Mouse (Mus musculus) lung, adult 2 months (tissue): ENCODE measurements at regions not wholly inside any gene's neighbourhood (a gene's known extent, or its start where the extent isn't known, plus 50 kb on each side); places are given as distances from the start of the nearest gene placed in this dataset.

Experiments
- DNase-seq: peaks from one replicate; pipeline ENCODE4 v3.0.0; 2022
- H3K4me1 ChIP-seq: fragments of 200-500 bp; 2 replicates; pipeline ENCODE4 v1.6.1; 2011; ENCODE audit warnings: low read length; ENCODE audit not compliant: control insufficient read depth, insufficient read depth
- H3K4me3 ChIP-seq: fragments of 200-500 bp; replicated peaks from 2 replicates; pipeline ENCODE3; 2011; ENCODE audit warnings: low read depth, mild to moderate bottlenecking, control low read depth, low read length; ENCODE audit errors: extremely low read depth
- CTCF ChIP-seq: fragments of 200-500 bp; IDR thresholded peaks from 2 replicates; pipeline ENCODE4 v1.5.1; 2011; ENCODE audit warnings: mild to moderate bottlenecking, low read length, control low read depth; ENCODE audit not compliant: insufficient read depth
- POLR2A ChIP-seq: fragments of 200-500 bp; IDR thresholded peaks from 2 replicates; pipeline ENCODE4 v1.6.1; 2011; ENCODE audit warnings: low read depth, mild to moderate bottlenecking, control low read depth, low read length, borderline replicate concordance; ENCODE audit errors: extremely low read depth
- WGBS: fragments of 180-500 bp; shearing (Covaris S2); methylation state at CpG from one replicate; pipeline ENCODE4 v1.1.7; 2018; 5-methylcytosine and 5-hydroxymethylcytosine counted together

DNA sequence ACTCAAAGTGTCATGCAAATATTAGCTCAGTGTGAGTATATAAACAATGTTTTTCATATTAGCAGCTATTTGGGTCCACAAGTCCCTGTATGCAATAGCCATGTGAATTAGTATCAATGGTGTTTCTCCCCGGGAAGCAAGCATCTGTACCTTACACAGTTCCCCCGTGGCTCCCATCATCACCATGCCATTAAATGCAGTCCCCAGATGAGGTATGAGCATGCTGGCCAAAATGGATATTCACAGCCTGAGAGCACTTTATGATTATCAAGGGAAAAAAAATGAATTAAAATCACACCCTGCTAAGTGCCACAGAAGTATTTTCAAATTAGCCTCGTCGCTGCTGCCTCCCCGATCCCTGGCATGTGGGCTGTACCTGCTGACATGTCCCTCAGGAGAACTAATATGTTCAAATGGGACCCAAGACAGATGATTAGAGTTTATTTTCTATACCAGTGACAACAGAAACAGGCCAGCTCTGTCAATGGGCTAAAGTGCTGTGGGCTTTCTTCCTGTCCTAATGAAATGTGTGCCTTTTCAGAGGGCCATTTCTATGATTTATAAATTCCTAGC is 64.4 kb upstream of the Onecut1 start:
- Histone ChIP-seq H3K4me1 (no peaks in the 10 kb centered on the region), H3K4me3 (no peak overlapping the region)
- DNase-seq = no peak
- TF ChIP-seq POLR2A (no peak), CTCF (no peak)
- WGBS = 75% methylated on average over 5 of the region's 5 CpGs

GRCm38 (mm10) chr9:74801091-74801490 is 60.6 kb upstream of the Onecut1 start:
- Histone ChIP-seq H3K4me1 (no peaks in the 10 kb centered on the region), H3K4me3 (no peak overlapping the region)
- WGBS = 64% methylated on average over 4 of the region's 4 CpGs
- DNase-seq = no peak
- no peak for TF ChIP-seq POLR2A
- TF ChIP-seq CTCF = no peak

DNA sequence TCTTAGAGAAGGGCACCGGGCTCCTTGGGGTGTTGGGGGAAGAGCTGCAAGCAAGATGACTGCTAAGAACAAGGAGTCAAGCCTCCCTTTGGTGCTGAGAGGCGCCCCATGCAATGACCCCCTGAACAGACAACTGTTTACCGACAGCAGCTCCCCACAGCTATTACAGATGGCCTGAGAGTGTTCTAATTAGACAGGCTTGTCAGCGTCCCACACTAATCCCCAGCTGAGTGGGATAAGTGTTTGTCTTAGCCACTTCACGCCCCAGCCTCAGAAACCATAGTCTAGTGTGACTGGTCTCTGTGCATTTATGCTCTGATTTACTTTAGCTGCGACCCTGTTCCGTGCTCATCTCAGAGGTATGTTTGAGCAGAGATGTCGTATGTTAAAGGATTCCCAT is 50.3 kb upstream of the Onecut1 start:
- WGBS = 23% methylated on average over 8 of the region's 8 CpGs
- Histone ChIP-seq H3K4me3 (no peak overlapping the region), H3K4me1 (no peaks in the 10 kb centered on the region)
- DNase-seq = no peak
- no peak for TF ChIP-seq CTCF
- no peak for TF ChIP-seq POLR2A
